Mouse (Mus musculus): ENCODE measurements around the gene Nr3c2. TPM values are rescaled to one million over a fixed set of nuclear protein-coding genes. Genes with fewer than 3 reads are reported as not detected.

Gene Nr3c2
- total RNA-seq (2015; ENCODE audit: low replicate concordance) (0.21 and 0.38 TPM in 2 replicates), total RNA-seq (2017; ENCODE audit: low replicate concordance) (not detected in 2 replicates)

DNA sequence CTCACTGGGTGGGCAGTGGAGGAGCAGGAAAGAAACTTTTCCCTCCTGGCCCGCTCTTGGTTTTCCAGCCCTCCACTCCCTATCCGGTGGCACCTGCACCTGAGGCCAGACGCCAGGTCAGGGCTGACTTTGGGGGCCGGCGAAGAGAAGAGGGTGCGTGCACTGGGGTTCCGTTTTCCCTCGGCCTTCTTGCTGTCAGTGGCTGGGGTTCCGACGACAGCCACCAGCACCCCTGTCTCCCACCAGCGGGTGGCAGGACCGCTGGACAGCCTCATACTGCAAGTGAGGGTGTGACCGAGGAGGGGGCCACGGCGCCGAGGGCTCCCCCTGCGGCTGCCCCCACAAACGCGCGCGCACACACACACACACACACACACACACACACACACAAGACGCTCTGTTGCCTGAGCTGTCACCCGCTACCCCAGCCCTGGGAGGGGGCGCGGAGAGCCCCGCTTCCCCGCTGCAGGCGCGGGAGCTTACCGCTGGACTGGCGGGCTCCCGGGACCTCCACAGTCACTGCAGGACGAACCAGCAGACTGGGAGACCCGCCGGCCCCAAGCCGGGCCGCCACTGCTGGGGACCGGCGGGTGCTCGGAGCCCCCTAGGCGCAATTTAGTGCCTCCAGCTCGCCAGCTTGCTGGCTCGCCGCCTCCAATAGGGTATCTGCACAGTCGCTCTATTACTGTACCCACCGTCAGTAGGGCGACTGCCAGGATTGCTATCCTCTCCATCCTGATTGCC lies at the start of gene Nr3c2:
Gene Nr3c2 (plus strand): TSS at position 32 of the 744 bp plus-strand sequence.
- no peak for ATAC-seq (replicated peaks; ENCODE audit: low FRiP score, poor library complexity, severe bottlenecking)

DNA sequence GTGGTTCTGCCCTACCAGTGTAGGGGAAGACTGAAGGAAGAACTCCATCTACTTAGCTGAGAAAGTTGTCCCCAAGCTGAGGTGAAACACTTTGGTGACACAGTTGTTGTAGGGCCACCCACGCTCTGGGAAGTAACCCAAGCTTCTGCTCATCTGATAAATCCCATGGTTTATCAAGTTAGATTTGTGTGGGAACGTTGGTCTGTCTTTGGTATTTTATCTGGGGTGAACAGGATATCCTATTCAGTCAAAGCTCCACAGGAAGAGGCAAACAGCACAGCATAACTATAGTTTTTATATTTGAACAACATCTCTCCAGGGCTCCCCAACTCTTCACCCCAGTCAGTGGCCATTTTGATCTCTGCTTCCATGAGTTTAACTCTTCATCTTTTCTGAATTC lies 40.7 kb upstream of the Nr3c2 start:
- no peak for ATAC-seq (replicated peaks; ENCODE audit: low FRiP score, poor library complexity, severe bottlenecking)

- no peak for ATAC-seq (replicated peaks; ENCODE audit: low FRiP score, poor library complexity, severe bottlenecking)
Measured at GRCm38 (mm10) chr8:76859709-76860108, 39.5 kb upstream of the Nr3c2 start.

- ATAC-seq (replicated peaks; ENCODE audit: low FRiP score, poor library complexity, severe bottlenecking), result no peak
Measured at GRCm38 (mm10) chr8:76863066-76863465, 36.2 kb upstream of the Nr3c2 start.

GRCm38 (mm10) chr8:76876809-76877208 lies 22.4 kb upstream of the Nr3c2 start:
- ATAC-seq (replicated peaks; ENCODE audit: low FRiP score, poor library complexity, severe bottlenecking), result no peak

DNA sequence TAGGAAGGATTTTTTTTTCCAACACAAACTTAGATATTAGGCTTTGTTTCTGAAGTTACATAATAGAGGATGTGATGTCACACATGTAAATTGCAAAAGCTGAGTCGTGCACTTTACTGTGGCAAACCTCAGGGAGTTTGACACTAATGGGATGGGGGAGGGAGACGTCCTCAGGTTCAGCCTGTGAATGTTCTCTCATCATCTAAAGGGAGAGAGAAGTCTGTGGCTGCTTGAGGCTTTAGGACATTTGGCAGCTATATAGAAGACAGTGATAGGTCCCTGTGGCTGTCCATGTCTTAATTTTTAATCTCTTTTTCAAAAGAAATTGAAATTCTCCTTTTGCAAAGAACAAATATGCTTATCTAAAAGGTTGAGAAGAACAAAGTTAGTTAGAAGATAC lies 2.2 kb upstream of the Nr3c2 start:
- ATAC-seq (replicated peaks; ENCODE audit: low FRiP score, poor library complexity, severe bottlenecking), result no peak

DNA sequence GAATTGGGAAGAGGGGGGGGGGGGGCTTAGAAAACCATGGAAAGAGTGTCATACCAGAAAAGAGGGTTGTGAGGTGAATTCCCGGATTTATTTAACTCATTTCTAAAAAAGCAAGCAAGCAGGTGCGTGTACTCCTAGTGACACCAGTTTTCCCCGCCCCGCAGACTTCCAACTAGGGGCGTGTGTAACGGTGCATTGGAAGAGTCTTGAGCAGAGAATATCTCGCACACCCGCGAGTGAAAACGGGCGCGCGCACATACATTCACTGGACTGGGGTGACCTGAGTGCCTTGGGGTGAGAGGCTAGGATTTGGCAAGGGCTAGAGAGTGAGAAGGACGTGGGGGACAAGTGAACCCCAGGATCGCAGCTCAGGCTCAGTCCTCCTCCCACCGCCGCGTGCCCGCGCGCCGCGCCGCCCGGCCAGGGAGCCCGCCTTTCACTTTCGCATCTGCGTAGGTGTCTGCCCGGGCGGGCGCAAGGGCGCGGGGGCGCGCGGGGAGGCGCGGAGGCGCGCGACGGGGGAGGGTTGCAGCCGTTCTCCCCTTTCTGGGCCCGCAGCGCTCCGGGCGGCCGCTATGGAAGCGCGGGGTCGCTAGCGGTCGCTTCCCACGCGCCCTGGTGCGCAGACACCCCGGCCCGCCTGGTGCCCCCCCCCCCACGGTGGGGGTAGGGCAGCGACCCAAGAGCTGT lies 376 bp upstream of the Nr3c2 start:
- no peak for ATAC-seq (replicated peaks; ENCODE audit: low FRiP score, poor library complexity, severe bottlenecking)

GRCm38 (mm10) chr8:76900155-76901141 lies 1.2 kb downstream of the Nr3c2 start:
- ATAC-seq (replicated peaks; ENCODE audit: low FRiP score, poor library complexity, severe bottlenecking), result no peak

DNA sequence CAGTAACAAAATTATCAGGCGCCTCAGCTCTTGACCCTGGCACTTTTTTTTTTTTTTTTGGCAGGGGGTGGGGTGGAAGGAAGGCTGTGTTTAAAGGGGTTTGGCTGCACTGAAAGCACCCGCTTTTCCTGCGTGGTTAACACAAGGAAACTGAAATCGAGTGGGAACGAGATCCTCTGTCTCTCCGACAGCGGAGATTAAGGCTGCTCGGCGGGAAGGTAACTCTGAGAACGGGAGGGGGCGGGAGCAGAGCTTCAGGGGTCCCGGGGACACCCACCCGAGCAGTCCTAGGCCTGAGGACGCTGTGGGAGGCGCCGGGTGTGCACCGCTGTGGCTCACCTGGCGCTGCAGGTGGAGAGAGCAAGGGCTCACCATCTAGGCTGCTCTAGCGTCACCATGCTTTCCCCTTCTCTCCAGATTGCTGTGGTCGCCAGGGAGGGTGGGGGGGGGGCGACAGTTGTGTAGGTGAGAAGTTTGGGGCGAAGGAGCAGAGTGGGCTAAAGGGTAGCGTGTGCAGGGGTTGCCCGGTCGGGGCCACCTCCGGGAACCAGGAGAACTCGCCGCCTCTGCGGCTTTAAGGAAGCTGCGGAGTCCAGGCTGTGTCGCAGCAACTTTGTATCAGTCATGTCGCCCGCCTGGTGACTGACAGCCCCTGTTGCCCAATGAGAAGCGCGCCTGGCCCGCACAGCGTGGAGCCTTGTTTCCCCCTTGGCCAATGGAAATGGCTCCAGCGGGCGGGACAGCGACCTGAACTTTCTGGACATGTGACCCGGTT lies 2.4 kb downstream of the Nr3c2 start:
- ATAC-seq (replicated peaks; ENCODE audit: low FRiP score, poor library complexity, severe bottlenecking), result no peak

- ATAC-seq (replicated peaks; ENCODE audit: low FRiP score, poor library complexity, severe bottlenecking), result no peak
Measured at GRCm38 (mm10) chr8:76902205-76903078, 3.2 kb downstream of the Nr3c2 start.

DNA sequence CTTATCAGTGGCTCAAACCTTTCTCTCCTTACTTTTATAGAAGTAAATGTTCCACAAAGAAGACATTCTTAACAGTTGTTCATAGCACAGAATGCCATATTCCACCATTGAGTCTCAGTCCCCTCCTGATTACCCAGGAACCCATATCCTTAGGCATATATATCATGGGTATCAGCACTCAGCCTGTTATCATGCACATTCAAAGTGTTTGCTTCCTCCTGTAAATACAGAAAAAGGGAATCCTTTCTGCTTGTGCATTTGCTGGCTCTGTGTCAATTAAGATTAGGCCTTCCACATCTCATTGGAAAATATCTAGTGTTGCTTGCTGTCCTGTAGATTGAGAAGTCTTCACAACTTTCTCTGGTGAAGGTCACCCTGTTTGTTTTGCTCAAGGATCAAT lies 12.0 kb downstream of the Nr3c2 start:
- no peak for ATAC-seq (replicated peaks; ENCODE audit: low FRiP score, poor library complexity, severe bottlenecking)

- ATAC-seq (replicated peaks; ENCODE audit: low FRiP score, poor library complexity, severe bottlenecking), result no peak
Measured at GRCm38 (mm10) chr8:76912678-76913077, 13.4 kb downstream of the Nr3c2 start.

DNA sequence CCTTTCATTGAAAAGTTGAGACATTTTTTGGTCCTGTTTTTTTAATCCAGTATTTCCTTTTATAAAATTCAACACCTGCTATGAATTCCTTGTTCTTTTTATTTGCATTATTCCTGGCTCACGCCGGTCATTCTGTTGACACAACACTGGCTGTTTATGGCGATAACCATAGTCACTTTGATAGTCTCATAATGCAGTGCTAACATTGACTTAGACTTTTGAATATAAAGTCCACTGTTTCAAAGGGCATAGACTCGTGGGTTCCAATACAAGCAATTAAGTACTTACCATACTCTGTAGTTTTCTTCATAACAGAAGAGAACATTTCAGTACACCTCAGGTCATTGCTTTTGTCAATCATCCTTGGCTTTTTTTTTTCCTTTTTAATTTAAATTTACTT lies 14.0 kb downstream of the Nr3c2 start:
- no peak for ATAC-seq (replicated peaks; ENCODE audit: low FRiP score, poor library complexity, severe bottlenecking)

GRCm38 (mm10) chr8:76915260-76915659 lies 16.0 kb downstream of the Nr3c2 start:
- no peak for ATAC-seq (replicated peaks; ENCODE audit: low FRiP score, poor library complexity, severe bottlenecking)

DNA sequence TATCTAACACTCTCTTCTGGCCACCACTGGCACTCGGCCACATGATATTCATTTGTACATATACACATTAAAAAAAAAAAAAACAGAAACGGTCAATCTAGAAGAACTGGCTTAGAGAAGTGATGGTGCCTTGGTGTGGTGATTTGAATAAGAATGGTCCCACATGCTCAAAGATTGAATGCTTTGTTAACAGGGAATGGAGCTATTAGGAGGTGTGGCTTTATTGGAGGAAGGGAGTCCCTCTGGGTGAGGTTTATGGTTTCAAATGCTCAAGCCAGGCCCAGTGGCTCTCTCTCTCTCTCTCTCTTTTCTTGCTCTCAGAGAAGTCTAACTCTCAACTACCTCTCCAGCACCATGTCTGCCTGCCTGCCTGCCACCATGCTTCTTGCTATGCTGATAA lies 20.3 kb downstream of the Nr3c2 start:
- no peak for ATAC-seq (replicated peaks; ENCODE audit: low FRiP score, poor library complexity, severe bottlenecking)

DNA sequence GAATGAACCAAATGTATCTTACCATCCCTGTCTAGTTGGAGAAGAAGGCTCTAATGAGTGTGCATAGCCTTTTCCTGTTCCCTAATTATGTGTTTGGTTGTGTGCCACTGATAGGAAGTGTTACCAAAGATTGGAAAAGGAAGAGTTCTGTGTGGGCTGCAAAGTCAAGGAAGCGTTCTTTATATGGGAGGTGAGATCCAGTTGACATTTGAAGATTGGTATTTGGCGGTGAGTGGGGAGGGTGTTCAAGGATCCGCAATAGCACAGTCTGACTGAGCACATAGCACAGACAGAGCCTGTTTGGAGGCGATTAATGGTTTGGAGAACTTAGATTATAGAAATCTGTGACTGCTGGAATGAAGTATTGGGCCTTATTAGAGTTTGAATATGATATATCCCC lies 24.9 kb downstream of the Nr3c2 start:
- no peak for ATAC-seq (replicated peaks; ENCODE audit: low FRiP score, poor library complexity, severe bottlenecking)

- no peak for ATAC-seq (replicated peaks; ENCODE audit: low FRiP score, poor library complexity, severe bottlenecking)
Measured at GRCm38 (mm10) chr8:76928326-76928725, 29.1 kb downstream of the Nr3c2 start.

DNA sequence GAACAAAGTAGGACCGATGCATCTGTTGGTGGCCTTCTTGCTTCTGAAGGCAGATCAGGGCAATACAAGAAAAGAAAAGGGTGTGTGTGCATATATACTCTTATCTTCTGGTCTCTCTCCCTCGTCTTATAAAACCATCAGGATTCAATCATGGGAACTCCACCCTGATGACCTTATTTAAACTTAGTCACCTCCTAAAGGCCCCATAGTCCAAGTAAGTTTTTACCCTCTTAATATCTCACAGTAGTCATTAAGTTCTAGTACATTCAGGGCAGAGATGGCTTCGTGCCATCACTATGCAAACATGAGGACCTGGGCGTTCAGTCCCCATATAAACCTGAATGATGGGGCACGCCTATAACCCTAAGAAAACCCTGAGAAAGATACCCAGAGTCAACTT lies 29.6 kb downstream of the Nr3c2 start:
- no peak for ATAC-seq (replicated peaks; ENCODE audit: low FRiP score, poor library complexity, severe bottlenecking)

DNA sequence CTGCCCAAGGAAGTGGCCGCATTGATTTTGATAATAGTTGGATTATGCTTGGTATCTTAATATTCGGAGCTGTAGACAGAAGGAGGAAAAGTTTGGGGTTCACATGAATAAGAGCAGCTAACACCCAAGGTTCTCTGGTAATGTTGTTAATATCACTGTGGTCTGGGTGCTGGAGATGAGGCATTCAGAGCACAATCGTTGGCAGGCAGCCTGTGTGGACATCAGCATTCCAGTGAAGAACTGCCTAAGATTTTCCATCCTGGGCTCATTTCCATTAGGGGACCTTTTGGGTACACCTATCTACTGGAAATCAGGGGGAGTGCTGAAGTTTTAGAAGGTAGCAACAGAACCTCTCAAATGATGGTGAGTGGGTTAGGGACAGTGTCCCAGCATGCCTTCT lies 65.8 kb downstream of the Nr3c2 start:
- ATAC-seq (replicated peaks; ENCODE audit: low FRiP score, poor library complexity, severe bottlenecking), result no peak

All from erythroblast, adult 5-6 weeks (primary cell).